8 mouse cellular contexts compared by ENCODE assay signal in genomic region chr11:69695361-69696181, GRCm38 (mm10). TPM values are rescaled to one million over a fixed set of nuclear protein-coding genes. Genes with fewer than 3 reads are reported as not detected.
DNase-seq lines count a peak whose midpoint lies in the region; ATAC-seq and TF ChIP-seq lines count a peak whose summit lies in the region.

TSS of gene Tnfsf12 (minus strand) at chr11:69695849.
TSS of gene Tnfsfm13 (minus strand) at chr11:69696098.

- peaks cover 16% of the 10 kb centered on the region for H3K27me3 ChIP-seq in erythroblast, embryonic 14.5 days (ENCODE audit: control insufficient read depth)
- no peaks in the 10 kb centered on the region for H3K27me3 ChIP-seq in forebrain, postnatal 0 days (ENCODE audit: insufficient read depth, low read length)
- H3K27me3 ChIP-seq in limb, embryonic 11.5 days (ENCODE audit: control insufficient read depth, insufficient read depth, low read length) = no peaks in the 10 kb centered on the region

- H3K36me3 ChIP-seq in erythroblast, embryonic 14.5 days (ENCODE audit: control insufficient read depth) = no peaks in the 10 kb centered on the region; the same call in 1 of the 2 replicates
- no peaks in the 10 kb centered on the region for H3K36me3 ChIP-seq in forebrain, postnatal 0 days (ENCODE audit: insufficient read depth)
- H3K36me3 ChIP-seq in limb, embryonic 11.5 days (ENCODE audit: control insufficient read depth, insufficient read depth, low read length) = no peaks in the 10 kb centered on the region

- peaks cover 3% of the 10 kb centered on the region; the same call in 1 of the 2 replicates for H3K9me3 ChIP-seq in erythroblast, embryonic 14.5 days (ENCODE audit: control insufficient read depth, low read length)
- no peaks in the 10 kb centered on the region for H3K9me3 ChIP-seq in forebrain, postnatal 0 days (ENCODE audit: low read length)
- no peaks in the 10 kb centered on the region for H3K9me3 ChIP-seq in limb, embryonic 11.5 days (ENCODE audit: control insufficient read depth, low read length)

- peak; percentile 12; the same call in 1 of the 2 replicates for TF ChIP-seq CTCF in forebrain, postnatal 0 days (IDR thresholded peaks at IDR 0.05; ENCODE audit: low read depth)

- 2% methylated on average over 40 of the region's 41 CpGs for WGBS in forebrain, postnatal 0 days
- WGBS in limb, embryonic 11.5 days = 2% methylated on average over 40 of the region's 41 CpGs

- H3K4me2 ChIP-seq in forebrain, postnatal 0 days (ENCODE audit: low read depth) = peak within 1 kb of the TSS; percentile 95
- peak within 1 kb of the TSS; percentile 88 for H3K4me2 ChIP-seq in limb, embryonic 11.5 days (ENCODE audit: low read depth, severe bottlenecking)

- peak; percentile 63 to 71 for DNase-seq in cerebellum, adult 18-20 months
- peak; percentile 32 for DNase-seq in forebrain, postnatal 0 days
- peak; percentile 71 for DNase-seq in limb, embryonic 11.5 days (ENCODE audit: low spot score)
- DNase-seq in right cerebral cortex, postnatal 14 days = peak; percentile 52

- H3K9ac ChIP-seq in forebrain, postnatal 0 days = peak within 1 kb of the TSS; percentile 64
- H3K9ac ChIP-seq in limb, embryonic 11.5 days (ENCODE audit: low read length) = peak within 1 kb of the TSS; percentile 80

- H3K27ac ChIP-seq in forebrain, postnatal 0 days (ENCODE audit: low read depth, low read length) = 0 out of 2 replicates have a peak within 1 kb of the TSS, but pooled peaks have one; percentile 9
- H3K27ac ChIP-seq in limb, embryonic 11.5 days (replicated peaks; ENCODE audit: low read depth, low read length) = peak within 1 kb of the TSS; percentile 15; the same call in 1 of the 2 replicates

- H3K4me1 ChIP-seq in erythroblast, embryonic 14.5 days (ENCODE audit: control insufficient read depth) = peaks cover 29% of the 10 kb centered on the region
- peaks cover 12% of the 10 kb centered on the region; the same call in 1 of the 2 replicates for H3K4me1 ChIP-seq in forebrain, postnatal 0 days (ENCODE audit: insufficient read depth)
- H3K4me1 ChIP-seq in limb, embryonic 11.5 days (ENCODE audit: control insufficient read depth, insufficient read depth, low read length) = peaks cover 10% of the 10 kb centered on the region

- H3K4me3 ChIP-seq in erythroblast, embryonic 14.5 days (replicated peaks) = peak within 1 kb of the TSS; percentile 46
- peak within 1 kb of the TSS; percentile 47 for H3K4me3 ChIP-seq in forebrain, postnatal 0 days (ENCODE audit: low read depth, low read length)
- peak within 1 kb of the TSS; percentile 39 for H3K4me3 ChIP-seq in limb, embryonic 11.5 days (ENCODE audit: low read depth, low read length)

- ATAC-seq in erythroblast, adult 5-6 weeks (replicated peaks; ENCODE audit: low FRiP score, poor library complexity, severe bottlenecking) = no peak
- peak; percentile 50 for ATAC-seq in forebrain, postnatal 0 days
- ATAC-seq in hematopoietic stem cell, adult 5-6 weeks (replicated peaks in 1 of 2; ENCODE audit: insufficient read depth in 1 of 2, low FRiP score in 2 of 2, low TSS enrichment in 1 of 2, low read depth in 1 of 2, poor library complexity in 2 of 2, severe bottlenecking in 2 of 2) = peak; percentile 46 to 85
- peak; percentile 76 for ATAC-seq in limb, embryonic 11.5 days (ENCODE audit: insufficient number of reproducible peaks, low FRiP score, low TSS enrichment, low read depth)
- peak; percentile 21; the same call in 1 of the 2 replicates for ATAC-seq in megakaryocyte-erythroid progenitor cell, adult 5-6 weeks (replicated peaks; ENCODE audit: low FRiP score, low TSS enrichment, poor library complexity, severe bottlenecking)

RNA-seq across cellular contexts. Expression of gene Tnfsf12, which starts in this region (rescaled TPM):
- 0.02 TPM in 1 of 2 replicates, not detected in the other for polyA plus RNA-seq in erythroblast, embryonic 14.5 days (2012)
- 1.3 TPM in 1 of 2 replicates, not detected in the other for total RNA-seq in erythroblast, adult 5-6 weeks (2015; ENCODE audit: low replicate concordance)
- total RNA-seq in erythroblast, adult 5-6 weeks (2017; ENCODE audit: low replicate concordance) = 0.17 and 1.1 TPM in 2 replicates
- 3.3 and 6.7 TPM in 2 replicates for total RNA-seq in forebrain, postnatal 0 days (2014; rRNA removed)
- polyA plus RNA-seq in forebrain, postnatal 0 days (2015; fragmentation: Nextera tagmentation; extraction: Ambion mirVana) = 4.3 and 7.4 TPM in 2 replicates
- 1.4 and 3.3 TPM in 2 replicates for total RNA-seq in hematopoietic stem cell, adult 5-6 weeks (2017)
- polyA plus RNA-seq in limb, embryonic 11.5 days (2014; fragmentation: Nextera tagmentation; extraction: Ambion mirVana) = 2.6 and 3.3 TPM in 2 replicates
- 4.7 TPM in 1 of 2 replicates, not detected in the other for total RNA-seq in megakaryocyte-erythroid progenitor cell, adult 5-6 weeks (2014; fragmentation: Nextera tagmentation)
- total RNA-seq in megakaryocyte-erythroid progenitor cell, adult 5-6 weeks (2017) = 0.47 TPM in 1 of 2 replicates, not detected in the other

RNA-seq across cellular contexts. Expression of gene Tnfsfm13, which starts in this region (rescaled TPM):
- not detected in 2 replicates for polyA plus RNA-seq in erythroblast, embryonic 14.5 days (2012)
- 0.38 and 4.8 TPM in 2 replicates for total RNA-seq in erythroblast, adult 5-6 weeks (2015; ENCODE audit: low replicate concordance)
- 2.8 and 5.2 TPM in 2 replicates for total RNA-seq in erythroblast, adult 5-6 weeks (2017; ENCODE audit: low replicate concordance)
- 0.95 and 4.4 TPM in 2 replicates for total RNA-seq in forebrain, postnatal 0 days (2014; rRNA removed)
- 1.4 and 2.1 TPM in 2 replicates for polyA plus RNA-seq in forebrain, postnatal 0 days (2015; fragmentation: Nextera tagmentation; extraction: Ambion mirVana)
- total RNA-seq in hematopoietic stem cell, adult 5-6 weeks (2017) = 1.5 and 2.9 TPM in 2 replicates
- 1.1 and 1.3 TPM in 2 replicates for polyA plus RNA-seq in limb, embryonic 11.5 days (2014; fragmentation: Nextera tagmentation; extraction: Ambion mirVana)
- 0.20 TPM in 1 of 2 replicates, not detected in the other for total RNA-seq in megakaryocyte-erythroid progenitor cell, adult 5-6 weeks (2014; fragmentation: Nextera tagmentation)
- total RNA-seq in megakaryocyte-erythroid progenitor cell, adult 5-6 weeks (2017) = 0.80 and 1.4 TPM in 2 replicates
